Mouse (Mus musculus): ENCODE results near the gene Car11. TPM values are rescaled to one million over a fixed set of nuclear protein-coding genes. Genes with fewer than 3 reads are reported as not detected.

The Car11 gene
- polyA plus RNA-seq, 1 experiment from 2014 or later, result 15.2 TPM

- H3K4me2 ChIP-seq, result no peak overlapping the region
- H3K27me3 ChIP-seq, result no peaks in the 10 kb centered on the region
- H3K9ac ChIP-seq, result no peak overlapping the region
- no peaks in the 10 kb centered on the region for H3K9me3 ChIP-seq
- no peak for ATAC-seq (ENCODE audit: insufficient number of reproducible peaks, insufficient read depth, low FRiP score, low TSS enrichment, low read depth)
- 0 out of 2 replicates have a peak, but pooled peaks cover 2% of the 10 kb centered on the region for H3K4me1 ChIP-seq
- H3K36me3 ChIP-seq, result no peaks in the 10 kb centered on the region
- 61% methylated on average over 8 of the region's 10 CpGs for WGBS
- H3K4me3 ChIP-seq, result no peak overlapping the region
- no peak overlapping the region for H3K27ac ChIP-seq
Observed at GRCm38 (mm10) chr7:45749401-45749800, 49.8 kb downstream of the Car11 start.

- no peaks in the 10 kb centered on the region for H3K27me3 ChIP-seq
- no peaks in the 10 kb centered on the region for H3K36me3 ChIP-seq
- ATAC-seq (ENCODE audit: insufficient number of reproducible peaks, insufficient read depth, low FRiP score, low TSS enrichment, low read depth), result no peak
- WGBS, result 58% methylated on average over 9 of the region's 9 CpGs
- H3K9me3 ChIP-seq, result no peaks in the 10 kb centered on the region
- H3K4me3 ChIP-seq, result no peak overlapping the region
- H3K9ac ChIP-seq, result no peak overlapping the region
- H3K4me2 ChIP-seq, result no peak overlapping the region
- 0 out of 2 replicates have a peak, but pooled peaks cover 2% of the 10 kb centered on the region for H3K4me1 ChIP-seq
- H3K27ac ChIP-seq, result no peak overlapping the region
Observed at GRCm38 (mm10) chr7:45750162-45750561, 50.5 kb downstream of the Car11 start.

Other genes starting within 250 kb of the Car11 start
- 5,253 and 5,612 TPM in 2 replicates for gene Ftl1, start 240.0 kb upstream of the Car11 start, polyA plus RNA-seq (2015; fragmentation: Nextera tagmentation; extraction: Ambion mirVana)
- gene Bax, start 232.9 kb upstream of the Car11 start, polyA plus RNA-seq (2015; fragmentation: Nextera tagmentation; extraction: Ambion mirVana), result 154 and 190 TPM in 2 replicates
- gene Tulp2, start 218.0 kb upstream of the Car11 start, polyA plus RNA-seq (2015; fragmentation: Nextera tagmentation; extraction: Ambion mirVana), result 0.59 and 1.2 TPM in 2 replicates
- not detected in 2 replicates for gene Gm45808, start 213.0 kb upstream of the Car11 start, polyA plus RNA-seq (2015; fragmentation: Nextera tagmentation; extraction: Ambion mirVana)
- gene Dhdh, start 211.0 kb upstream of the Car11 start, polyA plus RNA-seq (2015; fragmentation: Nextera tagmentation; extraction: Ambion mirVana), result 4.5 TPM in 2 replicates
- 198 and 206 TPM in 2 replicates for gene Nucb1, start 189.4 kb upstream of the Car11 start, polyA plus RNA-seq (2015; fragmentation: Nextera tagmentation; extraction: Ambion mirVana)
- gene Ppp1r15a, start 173.6 kb upstream of the Car11 start, polyA plus RNA-seq (2015; fragmentation: Nextera tagmentation; extraction: Ambion mirVana), result 22.9 and 23.0 TPM in 2 replicates
- 2.9 and 3.8 TPM in 2 replicates for gene Plekha4, start 173.5 kb upstream of the Car11 start, polyA plus RNA-seq (2015; fragmentation: Nextera tagmentation; extraction: Ambion mirVana)
- gene Hsd17b14, start 144.9 kb upstream of the Car11 start, polyA plus RNA-seq (2015; fragmentation: Nextera tagmentation; extraction: Ambion mirVana), result 0.25 and 0.83 TPM in 2 replicates
- 67.1 and 68.4 TPM in 2 replicates for gene Bcat2, start 129.7 kb upstream of the Car11 start, polyA plus RNA-seq (2015; fragmentation: Nextera tagmentation; extraction: Ambion mirVana)
- 0.39 and 0.96 TPM in 2 replicates for gene Fgf21, start 84.4 kb upstream of the Car11 start, polyA plus RNA-seq (2015; fragmentation: Nextera tagmentation; extraction: Ambion mirVana)
- 1.9 and 2.3 TPM in 2 replicates for gene Fut1, start 82.6 kb upstream of the Car11 start, polyA plus RNA-seq (2015; fragmentation: Nextera tagmentation; extraction: Ambion mirVana)
- 0.27 and 0.39 TPM in 2 replicates for gene Izumo1, start 78.0 kb upstream of the Car11 start, polyA plus RNA-seq (2015; fragmentation: Nextera tagmentation; extraction: Ambion mirVana)
- 8.0 and 8.8 TPM in 2 replicates for gene Rasip1, start 72.4 kb upstream of the Car11 start, polyA plus RNA-seq (2015; fragmentation: Nextera tagmentation; extraction: Ambion mirVana)
- 5.2 and 7.8 TPM in 2 replicates for gene Mamstr, start 59.9 kb upstream of the Car11 start, polyA plus RNA-seq (2015; fragmentation: Nextera tagmentation; extraction: Ambion mirVana)
- gene Fut2, start 33.4 kb upstream of the Car11 start, polyA plus RNA-seq (2015; fragmentation: Nextera tagmentation; extraction: Ambion mirVana), result 0.45 and 0.54 TPM in 2 replicates
- 5.4 and 5.7 TPM in 2 replicates for gene Ntn5, start 15.8 kb upstream of the Car11 start, polyA plus RNA-seq (2015; fragmentation: Nextera tagmentation; extraction: Ambion mirVana)
- 6.3 and 6.8 TPM in 2 replicates for gene Sec1, start 5.4 kb upstream of the Car11 start, polyA plus RNA-seq (2015; fragmentation: Nextera tagmentation; extraction: Ambion mirVana)
- gene Dbp, start 5.2 kb downstream of the Car11 start, polyA plus RNA-seq (2015; fragmentation: Nextera tagmentation; extraction: Ambion mirVana), result 7.8 and 10.2 TPM in 2 replicates
- gene Rpl18, start 15.6 kb downstream of the Car11 start, polyA plus RNA-seq (2015; fragmentation: Nextera tagmentation; extraction: Ambion mirVana), result 936 and 1,128 TPM in 2 replicates
- 34.4 and 34.9 TPM in 2 replicates for gene Sphk2, start 18.2 kb downstream of the Car11 start, polyA plus RNA-seq (2015; fragmentation: Nextera tagmentation; extraction: Ambion mirVana)
- 1.4 and 1.5 TPM in 2 replicates for gene Fam83e, start 21.4 kb downstream of the Car11 start, polyA plus RNA-seq (2015; fragmentation: Nextera tagmentation; extraction: Ambion mirVana)
- not detected in 2 replicates for gene Spaca4, start 26.0 kb downstream of the Car11 start, polyA plus RNA-seq (2015; fragmentation: Nextera tagmentation; extraction: Ambion mirVana)
- gene Lmtk3, start 83.9 kb downstream of the Car11 start, polyA plus RNA-seq (2015; fragmentation: Nextera tagmentation; extraction: Ambion mirVana), result 4.1 and 4.2 TPM in 2 replicates
- gene Sult2b1, start 84.8 kb downstream of the Car11 start, polyA plus RNA-seq (2015; fragmentation: Nextera tagmentation; extraction: Ambion mirVana), result 7.7 and 8.4 TPM in 2 replicates
- 133 and 138 TPM in 2 replicates for gene Cyth2, start 114.7 kb downstream of the Car11 start, polyA plus RNA-seq (2015; fragmentation: Nextera tagmentation; extraction: Ambion mirVana)
- gene Kcnj14, start 124.9 kb downstream of the Car11 start, polyA plus RNA-seq (2015; fragmentation: Nextera tagmentation; extraction: Ambion mirVana), result 2.2 TPM in 2 replicates
- 62.7 and 74.0 TPM in 2 replicates for gene Grwd1, start 131.1 kb downstream of the Car11 start, polyA plus RNA-seq (2015; fragmentation: Nextera tagmentation; extraction: Ambion mirVana)
- gene Kdelr1, start 172.9 kb downstream of the Car11 start, polyA plus RNA-seq (2015; fragmentation: Nextera tagmentation; extraction: Ambion mirVana), result 62.6 and 74.4 TPM in 2 replicates
- gene Grin2d, start 178.5 kb downstream of the Car11 start, polyA plus RNA-seq (2015; fragmentation: Nextera tagmentation; extraction: Ambion mirVana), result 0.56 and 0.72 TPM in 2 replicates
- gene Syngr4, start 196.9 kb downstream of the Car11 start, polyA plus RNA-seq (2015; fragmentation: Nextera tagmentation; extraction: Ambion mirVana), result 0.41 TPM in 1 of 2 replicates, not detected in the other
- gene Tmem143, start 197.1 kb downstream of the Car11 start, polyA plus RNA-seq (2015; fragmentation: Nextera tagmentation; extraction: Ambion mirVana), result 7.1 and 7.2 TPM in 2 replicates
- gene Emp3, start 221.6 kb downstream of the Car11 start, polyA plus RNA-seq (2015; fragmentation: Nextera tagmentation; extraction: Ambion mirVana), result 199 and 213 TPM in 2 replicates
- 2.4 and 3.2 TPM in 2 replicates for gene Ccdc114, start 224.2 kb downstream of the Car11 start, polyA plus RNA-seq (2015; fragmentation: Nextera tagmentation; extraction: Ambion mirVana)